7 mouse cellular contexts compared by ENCODE assay signal in genomic region chr11:117345022-117345765, GRCm38 (mm10).
DNase-seq lines count a peak whose midpoint lies in the region; ATAC-seq and TF ChIP-seq lines count a peak whose summit lies in the region.

No protein-coding gene starts in this region.

- H3K9ac ChIP-seq in hindbrain, postnatal 0 days (replicated peaks; ENCODE audit: low read length): no peak overlapping the region

- H3K4me2 ChIP-seq in hindbrain, postnatal 0 days (ENCODE audit: low read depth, low read length): 0 out of 2 replicates have a peak overlapping the region, but pooled peaks have one; percentile 13

- ATAC-seq in hindbrain, postnatal 0 days: peak; percentile 67
- ATAC-seq in erythroid progenitor cell, adult 5-6 weeks (replicated peaks; ENCODE audit: low FRiP score, poor library complexity, severe bottlenecking): no peak

- WGBS in hindbrain, postnatal 0 days: 21% methylated on average over 12 of the region's 12 CpGs

- no peaks in the 10 kb centered on the region for H3K9me3 ChIP-seq in hindbrain, postnatal 0 days (ENCODE audit: low read length)

- H3K27me3 ChIP-seq in hindbrain, postnatal 0 days (ENCODE audit: insufficient read depth, low read length): no peaks in the 10 kb centered on the region

- intact Hi-C loops in left cerebral cortex, postnatal 4 days (cut with DNase I): no loop called here

- no peak for TF ChIP-seq POLR2A in embryonic fibroblast, embryonic 13.5 days (IDR thresholded peaks at IDR 0.05; ENCODE audit: low read depth, low read length)

- H3K27ac ChIP-seq in embryonic fibroblast, embryonic 13.5 days (ENCODE audit: insufficient read depth, low read length): peak overlapping the region; percentile 32
- H3K27ac ChIP-seq in hindbrain, postnatal 0 days: peak overlapping the region; percentile 78

- H3K4me1 ChIP-seq in embryonic fibroblast, embryonic 13.5 days (ENCODE audit: control insufficient read depth, insufficient read depth, low read length): peaks cover 25% of the 10 kb centered on the region
- H3K4me1 ChIP-seq in hindbrain, postnatal 0 days (ENCODE audit: insufficient read depth, low read length): peaks cover 49% of the 10 kb centered on the region

- no peak for TF ChIP-seq CTCF in embryonic fibroblast, embryonic 13.5 days (IDR thresholded peaks at IDR 0.05; ENCODE audit: borderline replicate concordance, insufficient read depth, low read length)
- no peak; the same call in 1 of the 2 replicates for TF ChIP-seq CTCF in hindbrain, postnatal 0 days (IDR thresholded peaks at IDR 0.05; ENCODE audit: low read depth)

- H3K36me3 ChIP-seq in hindbrain, postnatal 0 days (ENCODE audit: insufficient read depth, low read length): no peaks in the 10 kb centered on the region

- peak; percentile 86 for DNase-seq in left cerebral cortex, postnatal 4 days
- DNase-seq in left cerebral cortex, adult 18-20 months (ENCODE audit: low spot score in 2 of 2): no peak
- peak; percentile 80 for DNase-seq in hindbrain, postnatal 0 days (ENCODE audit: low spot score)
- peak; percentile 79 to 81 for DNase-seq in lung, postnatal 4 days
- peak; percentile 65 to 69 for DNase-seq in urinary bladder, postnatal 36 days (ENCODE audit: low spot score in 2 of 2)

- H3K4me3 ChIP-seq in embryonic fibroblast, embryonic 13.5 days (ENCODE audit: insufficient read depth, low read length): no peak overlapping the region
- H3K4me3 ChIP-seq in hindbrain, postnatal 0 days (ENCODE audit: low read length): no peak overlapping the region

Comparison
In these comparisons a context has a peak if more than half of its experiments do, and no peak if none do; other contexts are left out.
1. DNase-seq: peak in left cerebral cortex, postnatal 4 days (single experiment), hindbrain, postnatal 0 days (single experiment), lung, postnatal 4 days (2 of 2) and urinary bladder, postnatal 36 days (2 of 2); none in left cerebral cortex, adult 18-20 months (0 of 2).